Mouse (Mus musculus): ENCODE measurements around the gene Nr6a1.

- TF ChIP-seq CTCF (IDR thresholded peaks at IDR 0.05; ENCODE audit: insufficient read depth, low read depth, low read length) (no peak), POLR2A (IDR thresholded peaks at IDR 0.05; ENCODE audit: insufficient read depth, low read depth, low read length) (no peak)
Observed at GRCm38 (mm10) chr2:38678947-38679346, 248.5 kb downstream of the Nr6a1 start.
